Mouse (Mus musculus) kidney, adult 8-10 months (tissue): ENCODE data around the gene Asic5.

Experiments used
- DNase-seq, 2 experiments: peaks; one replicate each; pipeline ENCODE4 v3.0.0; 2022

Asic5 gene

DNA sequence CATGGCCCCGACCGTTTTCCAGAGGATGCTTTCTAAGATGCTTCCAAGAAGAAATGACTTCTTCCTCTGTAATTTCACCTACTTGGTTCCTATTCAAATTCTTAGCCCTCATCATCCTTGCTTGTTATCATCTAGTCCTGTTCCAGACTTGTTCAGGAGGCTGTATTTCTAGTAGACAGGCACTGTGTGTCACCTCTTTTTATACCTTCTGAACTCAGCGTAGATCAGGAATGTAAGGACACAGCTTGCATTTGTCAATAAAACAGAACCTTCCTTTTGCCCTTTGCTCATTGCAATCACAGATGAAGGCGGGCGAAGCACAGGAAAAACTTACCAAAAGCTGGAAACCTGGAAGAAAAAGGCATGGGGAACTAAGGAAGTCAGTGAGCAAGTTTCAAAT, at the start of gene Asic5:
Gene Asic5, plus strand, starts transcription at position 301 of the 400 bp plus-strand sequence.
- DNase-seq, result no peak

DNA sequence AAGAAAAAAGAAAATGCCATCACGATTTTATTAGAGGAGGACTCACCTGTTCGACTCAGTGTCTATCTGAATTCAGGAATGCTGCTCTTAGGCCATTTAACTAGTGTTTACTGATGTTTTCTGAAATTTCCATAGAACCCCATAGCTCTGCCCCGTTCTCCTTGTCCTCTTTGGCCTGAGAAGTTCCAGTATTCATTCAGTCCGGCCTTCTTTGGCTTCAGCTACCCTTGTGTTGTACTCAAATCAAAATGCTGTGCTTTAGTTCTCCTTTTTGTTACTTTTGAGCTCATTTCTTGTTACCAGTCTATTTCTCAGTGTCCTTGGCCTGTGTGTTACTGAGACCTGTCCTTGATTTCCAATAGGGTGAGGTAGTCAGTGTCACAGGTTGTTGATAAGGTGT, 48.7 kb upstream of the Asic5 start:
- no peak for DNase-seq

DNA sequence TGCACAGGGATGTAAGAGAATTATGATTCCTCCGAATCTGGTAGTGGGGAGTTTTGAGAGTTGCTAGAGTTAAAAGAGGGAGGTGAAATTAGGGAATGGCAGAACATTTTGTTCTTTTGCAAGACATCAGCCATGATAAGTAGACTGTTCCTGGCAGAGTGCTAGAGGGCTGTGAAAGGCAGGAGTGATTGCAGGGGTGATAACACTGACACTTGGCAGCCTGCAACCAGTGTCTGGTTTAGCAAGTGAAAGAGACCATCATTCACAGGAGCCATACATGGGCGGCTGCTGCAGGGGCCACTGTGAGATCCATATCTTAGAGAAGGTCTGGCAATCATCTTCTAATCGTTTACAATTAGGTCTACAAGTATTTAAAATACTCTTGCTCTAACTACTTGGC, 43.2 kb upstream of the Asic5 start:
- no peak for DNase-seq

DNA sequence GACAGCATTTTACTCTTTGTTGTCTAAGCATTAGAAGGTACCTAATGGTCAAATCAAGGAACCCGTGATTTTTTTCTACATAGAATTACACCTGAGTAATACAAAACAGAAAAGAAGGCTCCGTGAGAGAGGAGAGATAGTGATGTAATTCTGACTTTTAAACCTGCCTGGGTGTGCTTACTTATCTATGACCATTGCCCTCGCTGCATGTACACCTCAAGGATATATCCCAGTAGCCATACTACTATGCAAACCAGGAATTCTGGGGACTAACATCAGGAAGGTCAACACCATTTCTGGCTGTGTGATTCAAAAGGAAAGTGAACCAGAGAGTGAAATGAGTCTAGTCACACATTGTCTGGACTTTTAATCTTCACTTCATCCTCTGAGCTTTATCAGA, 39.7 kb upstream of the Asic5 start:
- DNase-seq, result no peak

DNA sequence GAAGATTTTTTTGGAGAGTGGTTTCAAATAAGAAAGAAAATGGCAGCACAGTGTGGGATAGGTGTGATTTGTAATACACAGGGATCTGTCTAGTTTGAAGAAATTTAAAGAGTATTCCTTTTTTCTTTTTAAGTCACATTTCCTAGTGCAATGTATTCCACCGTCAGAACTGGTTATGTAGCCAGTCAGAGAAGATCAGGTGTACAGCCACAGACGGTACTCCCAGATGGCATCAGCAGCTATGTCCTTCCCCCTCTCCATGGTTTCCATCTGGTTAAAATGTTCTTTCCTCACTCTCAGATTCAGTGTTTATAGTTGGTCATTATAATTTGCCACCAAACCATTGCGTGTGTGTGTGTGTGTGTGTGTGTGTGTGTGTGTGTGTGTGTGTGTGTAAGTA, 39.0 kb upstream of the Asic5 start:
- DNase-seq, result no peak

DNA sequence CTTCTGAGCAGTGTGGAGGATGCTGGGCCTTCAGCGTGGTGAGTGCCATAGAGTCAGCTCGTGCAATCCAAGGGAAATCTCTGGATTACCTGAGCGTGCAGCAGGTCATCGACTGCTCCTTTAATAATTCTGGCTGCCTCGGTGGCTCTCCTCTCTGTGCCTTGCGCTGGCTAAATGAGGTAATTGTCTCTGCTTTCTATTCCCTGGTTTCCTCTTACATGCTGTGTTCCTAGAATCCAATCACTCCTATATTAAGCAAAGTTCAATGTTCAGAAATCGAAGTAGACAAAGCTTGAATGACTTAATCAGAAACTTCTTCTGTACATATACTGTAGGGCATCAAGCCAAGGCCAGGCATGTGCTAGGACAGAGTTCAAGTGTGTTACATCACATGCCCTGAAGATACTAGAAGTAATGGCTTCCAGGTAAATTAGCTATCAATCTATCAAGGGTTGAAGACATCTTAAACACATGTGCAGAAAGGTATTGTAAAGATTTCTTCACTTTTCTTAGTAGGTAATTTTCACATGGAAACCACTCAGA, 37.2 kb upstream of the Asic5 start:
- DNase-seq, result no peak

DNA sequence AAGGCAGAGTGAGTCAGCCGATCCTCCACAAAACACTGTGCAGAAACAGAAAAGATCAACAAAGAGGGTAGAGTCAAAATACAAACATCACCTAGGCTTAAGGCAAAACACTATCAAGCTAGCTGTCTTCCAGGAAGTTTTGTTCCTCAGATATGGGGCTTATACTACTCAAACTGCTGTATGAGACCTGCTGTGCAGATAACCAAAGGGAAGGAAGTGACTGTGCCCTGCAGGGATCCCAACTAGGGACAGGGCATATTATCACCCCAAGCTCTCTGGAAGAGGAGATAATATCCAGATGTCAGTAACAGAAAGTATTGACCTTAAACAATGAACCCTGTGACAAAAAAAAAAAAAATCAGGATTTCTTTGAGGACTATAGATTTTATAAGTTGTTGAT, 33.0 kb upstream of the Asic5 start:
- no peak for DNase-seq

DNA sequence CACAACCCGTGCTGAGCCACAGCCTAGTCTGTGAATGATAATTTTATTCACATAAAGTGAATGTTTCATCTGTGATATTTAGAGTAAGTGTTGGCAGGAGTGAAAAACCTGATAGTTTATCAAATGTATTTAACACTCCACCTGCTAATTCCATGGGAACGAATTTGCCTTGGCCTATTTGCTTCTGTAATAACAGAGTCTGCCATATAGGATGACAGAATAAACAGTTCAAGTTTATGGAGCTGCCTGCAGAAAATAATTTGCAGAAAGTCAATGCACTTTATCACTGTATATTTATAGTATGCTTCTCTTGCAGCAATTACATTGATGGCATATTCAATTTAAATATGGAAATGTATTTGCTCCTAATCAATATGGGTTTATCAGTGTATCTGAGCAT, 30.3 kb upstream of the Asic5 start:
- no peak for DNase-seq

DNA sequence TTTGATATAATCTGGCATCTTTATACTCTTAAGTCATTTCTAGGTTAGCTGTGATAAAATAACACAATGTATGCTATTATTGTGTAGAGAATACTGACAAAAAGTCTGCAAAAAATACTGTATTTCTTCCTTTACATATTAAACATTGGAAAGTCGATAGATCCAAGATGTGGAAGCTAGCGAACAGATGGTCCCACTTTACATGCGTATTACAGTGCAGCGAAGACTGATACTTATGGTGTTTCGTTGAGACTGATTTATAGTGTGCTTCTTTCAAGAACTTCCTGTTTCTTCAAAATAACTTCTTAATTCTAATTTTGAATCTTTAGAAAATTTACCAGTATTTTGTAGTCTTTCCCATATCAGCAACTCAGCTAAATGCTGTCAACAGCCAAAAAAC, 24.6 kb upstream of the Asic5 start:
- no peak for DNase-seq

DNA sequence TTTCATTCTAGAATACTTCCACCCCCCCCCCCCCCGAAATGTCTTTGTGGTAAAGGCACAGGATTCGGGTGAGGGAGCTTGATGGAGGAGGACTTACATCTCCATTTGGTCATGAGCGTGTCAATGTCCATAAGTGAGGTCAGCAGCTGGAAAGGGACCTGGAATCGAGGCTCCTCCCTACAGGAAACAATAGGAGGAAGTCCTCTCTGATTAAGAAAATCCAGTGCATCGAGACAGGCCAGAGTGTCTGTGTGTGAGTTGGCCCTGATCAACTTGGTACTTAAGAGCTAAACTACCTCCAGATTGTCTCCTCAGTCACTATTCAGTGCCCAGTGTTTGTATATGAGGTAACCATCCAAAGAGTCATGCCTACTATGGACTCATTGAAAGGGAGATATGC, 20.8 kb upstream of the Asic5 start:
- no peak for DNase-seq

DNA sequence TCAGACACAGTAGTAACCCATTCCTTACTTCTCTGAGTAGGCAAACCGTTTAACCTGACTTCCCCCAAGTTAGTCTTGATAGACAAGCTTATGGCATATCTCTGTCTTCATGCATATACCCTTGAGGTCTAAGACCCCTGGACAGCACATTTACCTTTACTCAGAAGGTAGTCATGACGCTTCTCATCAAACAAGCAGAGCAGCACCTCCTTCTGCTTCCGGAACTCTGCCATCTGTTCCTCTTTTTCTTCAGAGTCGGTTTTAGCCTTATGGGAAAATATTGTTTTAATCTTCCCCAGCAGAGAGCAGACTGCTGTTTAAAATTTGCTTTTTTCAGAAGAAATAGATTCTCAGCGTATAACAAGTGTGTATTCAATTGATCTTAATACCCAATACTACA, 18.3 kb upstream of the Asic5 start:
- no peak for DNase-seq

DNA sequence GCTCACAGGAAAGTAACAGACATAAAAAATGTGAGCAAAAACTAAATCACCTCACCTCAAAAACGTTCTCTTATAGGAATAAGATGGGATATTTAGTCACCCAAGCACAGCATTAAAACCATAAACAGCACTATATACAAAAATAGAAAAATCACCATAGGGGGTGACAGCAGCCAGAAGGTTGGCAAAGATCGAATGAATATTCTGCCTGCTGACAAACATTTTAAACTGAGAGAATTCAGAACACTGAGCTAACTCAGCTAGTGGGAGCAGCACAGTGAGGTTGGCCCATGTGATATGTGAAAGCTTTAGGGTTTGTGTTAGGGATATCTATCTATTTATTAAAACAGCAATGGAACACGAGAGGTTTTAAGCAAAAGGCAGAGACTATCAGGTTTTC, 17.5 kb upstream of the Asic5 start:
- DNase-seq, result no peak

DNA sequence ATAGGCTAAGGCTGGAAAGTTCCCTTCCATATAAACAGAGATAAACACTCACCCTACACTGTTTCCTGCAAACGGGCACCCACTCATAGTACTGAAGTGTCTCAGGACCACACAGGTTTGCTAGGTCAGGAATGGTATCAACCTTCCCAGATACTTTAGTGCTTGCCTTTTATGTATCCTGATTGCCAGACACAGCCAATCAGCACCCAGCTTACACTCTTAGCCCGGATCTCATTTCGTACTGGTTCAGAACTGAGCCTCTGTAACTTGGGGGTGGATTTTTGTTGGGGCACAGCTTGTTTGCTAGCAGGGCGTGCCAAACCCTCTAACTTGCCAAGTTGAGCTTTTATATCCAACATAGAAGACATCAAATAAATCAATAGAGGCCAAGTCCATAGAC, 6.5 kb upstream of the Asic5 start:
- no peak for DNase-seq

DNA sequence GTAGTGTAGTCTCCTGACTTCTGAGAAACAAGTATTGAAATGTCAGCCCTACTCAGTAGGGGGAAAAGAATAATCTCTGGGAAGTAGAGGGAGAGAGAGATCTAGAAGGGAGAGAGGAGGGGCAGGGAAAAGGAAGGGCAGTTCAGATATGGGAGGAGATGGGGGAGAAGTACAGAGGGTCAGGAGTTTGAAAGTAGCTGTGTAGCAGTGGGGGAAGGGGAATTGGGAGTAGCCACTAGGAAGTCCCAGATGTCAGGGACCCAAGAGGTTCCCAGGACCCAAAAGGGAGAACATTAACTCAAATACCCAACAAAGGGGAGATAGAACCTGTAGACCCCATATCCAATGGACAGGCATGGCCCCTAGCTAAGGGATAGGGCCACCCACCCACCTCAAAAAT, 6.0 kb upstream of the Asic5 start, which contains the start of gene Tdo2:
Gene Tdo2, minus strand, starts transcription at position 101 of the 400 bp plus-strand sequence.
- no peak for DNase-seq

DNA sequence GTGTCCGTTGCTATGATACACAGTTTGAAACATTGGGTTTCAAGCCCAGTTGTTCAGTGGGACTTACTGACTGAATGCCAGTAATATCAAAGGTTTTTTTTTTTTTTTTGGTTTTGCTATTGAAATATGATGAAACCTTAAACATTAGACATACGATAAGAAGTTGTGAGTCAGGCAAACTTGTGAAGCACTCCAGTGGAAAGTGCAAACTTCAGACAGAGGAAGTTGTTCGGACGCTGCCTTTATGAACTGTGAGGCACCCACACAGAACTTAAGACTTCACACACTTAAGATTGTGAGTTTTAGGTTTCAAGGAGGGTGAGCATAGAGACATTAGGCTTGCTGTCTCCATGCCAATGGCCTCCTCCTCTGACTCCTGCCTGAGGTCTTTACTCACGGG, 514 bp upstream of the Asic5 start:
- no peak for DNase-seq

DNA sequence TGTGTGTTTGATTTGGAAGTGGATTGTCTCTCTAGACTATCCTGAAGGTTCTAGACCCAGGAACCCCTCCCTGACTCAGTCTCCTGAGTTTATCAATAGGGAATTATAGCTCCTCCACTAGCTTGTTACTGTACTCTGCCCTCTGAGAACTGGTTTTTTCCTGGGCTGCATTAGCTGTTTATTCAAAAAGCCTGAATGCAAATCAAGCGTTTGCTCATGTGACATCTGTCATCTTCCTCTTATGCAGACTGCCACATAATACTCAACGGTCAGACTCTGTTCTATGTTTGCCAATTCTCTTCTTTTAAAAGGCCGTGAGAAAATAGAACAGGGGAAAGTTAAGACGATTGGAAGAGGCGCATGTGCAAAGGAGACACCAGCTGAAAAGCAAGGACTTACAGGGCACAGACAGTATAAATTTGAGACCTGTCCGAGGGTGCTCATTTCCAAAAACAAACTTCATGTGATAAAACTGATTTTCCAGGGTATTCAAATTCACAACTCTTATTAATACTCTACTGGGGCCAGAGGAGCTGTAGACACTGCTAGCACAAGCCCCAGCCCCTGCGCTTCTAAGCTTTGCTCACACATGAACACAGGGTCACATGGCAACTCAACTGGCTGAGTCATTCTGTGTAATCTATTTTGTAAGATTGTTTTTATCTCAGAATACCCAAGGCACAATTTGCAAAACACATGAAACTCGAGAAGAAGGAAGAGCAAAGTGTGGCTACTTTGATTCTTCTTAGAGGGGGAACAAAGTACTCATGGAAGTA, 1.2 kb downstream of the Asic5 start:
- no peak for DNase-seq

DNA sequence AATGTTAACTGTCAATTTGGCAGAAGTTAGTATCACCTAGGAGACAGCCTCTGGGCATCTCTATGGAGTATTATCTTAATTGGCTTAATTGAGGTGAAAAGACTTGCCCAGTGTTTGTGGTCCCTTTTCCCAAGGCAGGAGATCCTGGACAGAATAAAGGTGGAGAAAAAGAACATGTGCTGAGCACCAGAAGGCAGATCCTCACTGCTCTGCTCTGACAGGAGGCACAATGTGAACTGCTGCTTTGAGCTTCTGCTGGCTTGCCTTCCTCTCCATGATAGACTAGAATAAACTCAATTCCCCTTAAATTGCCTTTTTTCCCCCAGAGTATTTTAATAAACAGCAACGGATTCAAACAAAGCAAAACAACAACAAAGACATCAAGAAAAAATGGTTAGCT, 3.0 kb downstream of the Asic5 start:
- no peak for DNase-seq

DNA sequence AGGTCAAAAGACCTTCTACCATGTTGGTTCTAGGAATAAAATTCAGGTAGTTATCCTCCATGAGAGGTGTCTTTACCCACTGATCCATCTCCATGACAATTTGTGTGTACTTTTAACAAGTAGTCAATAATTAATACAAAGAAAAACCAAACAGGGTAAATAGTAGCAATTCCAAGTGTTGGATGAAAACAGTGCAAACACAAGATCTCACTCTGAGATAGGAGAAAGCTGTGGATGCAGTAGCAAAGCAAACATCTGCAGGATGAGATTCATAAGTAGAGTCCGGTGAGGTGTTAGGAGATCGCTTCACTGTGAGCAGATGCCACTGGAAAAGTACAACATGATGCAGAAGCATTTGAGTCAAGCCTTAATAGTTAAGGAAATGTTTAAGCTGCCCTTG, 4.0 kb downstream of the Asic5 start:
- no peak for DNase-seq

DNA sequence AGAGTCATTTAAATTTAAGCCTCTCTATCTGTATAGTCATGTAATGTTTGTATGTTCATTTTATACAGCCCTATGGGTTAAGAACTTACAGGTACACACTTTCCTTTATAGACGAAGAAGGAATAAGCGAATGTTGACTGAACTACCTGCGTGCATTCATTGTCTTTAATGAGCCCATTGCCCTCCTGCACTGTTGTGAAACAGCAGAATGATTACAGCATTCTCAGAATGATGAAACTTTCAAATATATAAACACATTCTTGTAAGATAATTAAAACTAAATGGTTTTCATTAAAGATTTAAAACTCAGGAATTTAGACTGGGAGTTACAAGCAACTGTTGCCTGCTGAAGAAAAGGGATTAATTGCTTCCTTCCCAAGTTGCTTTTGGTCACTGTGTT, 5.5 kb downstream of the Asic5 start:
- no peak for DNase-seq

DNA sequence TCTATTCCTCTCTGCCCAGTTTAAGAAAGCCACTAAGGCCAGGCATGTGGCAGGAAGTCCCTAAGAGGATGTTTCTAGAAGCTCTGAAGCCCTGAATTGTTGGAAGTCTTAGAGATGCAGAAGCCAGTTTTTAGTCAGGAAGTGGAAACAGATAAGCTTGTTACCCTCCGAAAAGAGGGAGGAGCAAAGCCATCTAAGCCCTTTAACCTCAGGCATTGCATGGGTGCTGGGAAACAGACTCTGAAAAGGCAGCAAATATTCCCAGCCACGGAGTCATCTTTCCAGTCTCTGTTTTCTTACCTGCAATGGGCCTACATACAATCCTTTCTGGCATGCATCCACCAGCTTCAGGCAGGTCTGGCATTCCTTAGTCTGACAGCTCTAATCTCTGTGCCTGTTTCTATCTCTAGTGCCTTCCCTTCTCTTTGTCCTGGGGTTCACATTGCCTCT, 7.6 kb downstream of the Asic5 start:
- DNase-seq, result no peak

DNA sequence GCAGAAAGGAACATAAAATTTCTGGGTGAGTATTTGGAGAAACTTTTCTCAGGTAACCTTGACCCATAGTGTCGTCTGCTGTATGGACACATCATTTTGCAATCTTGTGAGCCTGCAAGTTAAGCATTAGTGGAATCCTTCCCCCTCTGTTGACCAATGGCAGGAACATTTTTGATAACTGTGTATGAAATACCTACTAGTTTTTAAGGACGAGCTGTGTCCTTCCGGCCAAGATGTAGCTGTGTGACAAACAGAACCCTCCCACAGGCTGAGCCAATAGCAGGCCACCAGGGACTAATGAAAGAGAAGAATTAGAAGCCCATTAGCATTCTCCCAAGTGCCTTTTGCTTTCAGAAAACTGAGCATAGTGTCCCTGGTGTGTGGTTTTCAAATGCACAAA, 8.4 kb downstream of the Asic5 start:
- no peak for DNase-seq

DNA sequence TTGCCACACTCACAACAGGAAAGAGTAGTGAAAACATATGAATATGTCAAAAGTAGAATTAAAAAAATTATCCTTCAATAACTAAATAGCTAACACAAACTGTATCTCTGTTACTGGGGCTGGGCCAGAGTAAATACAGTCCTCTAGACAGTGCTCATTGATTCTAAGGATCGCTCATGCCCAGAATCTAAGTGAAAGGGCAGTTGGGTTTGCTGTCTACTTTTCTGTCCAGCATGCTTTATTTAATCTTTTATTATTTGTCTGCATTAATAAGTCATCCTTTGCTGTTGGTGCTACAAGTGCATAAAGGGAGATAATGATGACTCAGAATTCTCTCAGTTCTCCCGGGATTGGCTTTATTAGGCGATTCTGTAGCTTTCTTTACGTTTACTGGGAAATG, 13.3 kb downstream of the Asic5 start:
- DNase-seq, result no peak

DNA sequence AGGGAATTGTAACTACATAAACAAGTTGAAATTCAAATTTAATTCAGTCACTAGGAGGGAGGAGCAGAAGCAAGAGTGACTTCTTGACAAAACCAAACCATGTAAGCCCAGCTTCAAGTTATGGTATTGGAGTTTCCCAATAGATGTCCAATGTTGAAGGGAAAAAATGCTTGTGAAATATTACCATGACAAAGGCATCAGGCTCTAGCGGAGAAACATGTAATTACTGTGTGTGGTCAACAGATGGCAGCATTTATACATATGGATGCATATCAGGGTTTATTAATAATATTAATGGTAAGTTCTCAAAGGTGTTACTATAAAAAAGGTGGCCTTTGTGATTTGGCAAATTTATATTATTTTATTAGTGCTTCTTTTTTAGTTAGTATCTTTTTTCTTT, 13.9 kb downstream of the Asic5 start:
- DNase-seq, result peak; percentile 10 to 20

DNA sequence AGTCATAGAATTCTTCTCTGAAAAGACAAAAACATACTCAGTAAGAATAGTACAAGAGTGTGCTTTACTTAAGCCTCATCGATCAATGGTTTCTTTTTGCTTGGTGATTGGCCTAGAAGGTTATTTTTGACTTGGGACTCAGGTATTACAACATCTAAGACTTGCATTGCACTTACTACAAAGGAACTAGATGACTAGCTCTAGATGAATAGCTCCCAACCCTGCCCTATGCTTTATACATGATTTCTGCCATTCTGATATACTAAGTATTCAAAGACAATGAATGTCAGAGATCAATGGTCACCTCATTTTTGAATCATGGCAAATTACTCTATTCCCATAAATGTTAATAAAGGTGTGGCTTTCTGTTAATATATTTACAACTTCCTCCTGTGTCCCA, 24.9 kb downstream of the Asic5 start:
- no peak for DNase-seq

DNA sequence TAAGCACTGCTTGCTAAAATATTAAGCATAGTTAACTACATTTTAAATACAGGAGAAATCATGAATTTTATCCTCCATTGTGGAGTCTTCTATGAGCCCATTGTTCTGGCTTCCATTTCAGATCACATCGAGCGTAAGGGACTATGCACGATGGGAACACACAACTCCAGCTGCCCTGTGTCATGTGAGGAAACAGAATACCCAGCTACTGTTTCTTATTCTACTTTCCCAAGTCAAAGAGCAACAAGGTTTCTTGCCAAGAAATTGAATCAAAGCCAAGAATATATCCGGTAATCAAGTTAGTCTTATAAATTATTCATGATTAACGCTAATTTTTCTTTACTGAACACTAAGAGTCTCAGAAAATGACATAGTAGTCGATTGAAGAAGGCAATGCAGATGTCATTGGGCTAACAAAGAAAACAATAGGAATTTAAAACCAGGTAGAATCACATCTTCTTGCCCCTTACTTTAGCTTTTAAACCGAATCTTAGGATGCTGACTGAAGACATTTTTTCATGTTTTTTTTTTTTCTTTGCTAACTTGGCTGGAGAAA, 32.1 kb downstream of the Asic5 start:
- no peak for DNase-seq
